Mouse (Mus musculus): Measurements from ENCODE around the gene Sstr5.

- TF ChIP-seq CTCF (IDR thresholded peaks at IDR 0.05; ENCODE audit: borderline replicate concordance, insufficient read depth, low read depth, low read length): no peak
- no peak for TF ChIP-seq POLR2A (IDR thresholded peaks at IDR 0.05; ENCODE audit: borderline replicate concordance, insufficient read depth, low read length)
These were observed at the start of gene Sstr5 for GRCm38 (mm10) chr17:25497013-25497412.

All from cerebellum, adult 2 months (tissue).